Mouse (Mus musculus): ENCODE data around the gene Isg15.

Gene Isg15

DNA sequence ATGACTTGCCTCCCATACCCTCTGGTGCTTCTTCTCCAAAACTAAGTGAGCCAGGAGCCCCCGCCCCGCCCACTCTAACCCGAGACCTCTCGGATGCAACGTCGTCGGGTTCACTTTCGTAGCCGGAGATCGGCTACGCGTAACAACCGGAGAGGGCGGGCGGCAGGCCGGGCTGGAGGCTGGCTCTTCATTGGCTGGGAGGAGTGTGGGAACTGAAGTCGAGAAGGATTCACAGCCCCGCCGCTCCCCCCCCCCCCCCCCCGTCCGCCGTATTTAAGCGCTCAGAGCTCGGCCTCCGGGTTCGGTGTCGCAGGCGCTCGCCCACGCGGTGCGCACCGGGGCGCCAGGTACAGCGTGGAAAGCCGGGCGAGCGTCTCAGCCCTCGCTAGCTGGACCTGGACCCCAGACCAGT is 2.4 kb upstream of the Isg15 start, which contains the start of gene AW011738:
AW011738 (plus strand) TSS at position 304 of the 412 bp plus-strand sequence.
- peak; percentile 57 for DNase-seq (ENCODE audit: low read depth, low spot score)

- DNase-seq (ENCODE audit: low read depth, low spot score): no peak
These were observed 1.9 kb upstream of the Isg15 start for GRCm38 (mm10) chr4:156202462-156202893.

DNA sequence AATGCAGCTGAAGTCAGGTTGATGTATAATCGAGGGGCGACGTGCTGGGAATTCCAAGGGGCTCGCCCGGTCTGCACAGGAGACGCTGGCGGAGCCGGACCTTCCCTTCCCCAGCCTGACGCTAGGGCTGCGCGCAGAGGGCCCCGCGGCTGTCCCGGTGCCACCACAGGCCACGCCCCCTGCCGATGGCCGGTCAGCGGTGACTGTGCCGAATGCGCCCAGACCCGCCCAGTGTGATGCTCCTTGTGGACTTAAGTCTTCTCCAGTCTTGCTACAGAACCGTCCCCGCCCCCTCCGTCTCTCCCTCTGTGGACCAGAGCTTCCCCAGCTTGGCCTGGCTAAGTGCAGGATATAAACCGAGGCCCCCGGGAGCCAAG is 2.8 kb downstream of the Isg15 start:
- DNase-seq (ENCODE audit: low read depth, low spot score): peak; percentile 89

GRCm38 (mm10) chr4:156197131-156197828 is 3.3 kb downstream of the Isg15 start, which contains the start of gene Agrn:
Gene Agrn, minus strand, starts transcription at chr4:156197488.
- no peak for DNase-seq (ENCODE audit: low read depth, low spot score)

GRCm38 (mm10) chr4:156195927-156196870 is 4.4 kb downstream of the Isg15 start:
- peak; percentile 72 for DNase-seq (ENCODE audit: low read depth, low spot score)

DNA sequence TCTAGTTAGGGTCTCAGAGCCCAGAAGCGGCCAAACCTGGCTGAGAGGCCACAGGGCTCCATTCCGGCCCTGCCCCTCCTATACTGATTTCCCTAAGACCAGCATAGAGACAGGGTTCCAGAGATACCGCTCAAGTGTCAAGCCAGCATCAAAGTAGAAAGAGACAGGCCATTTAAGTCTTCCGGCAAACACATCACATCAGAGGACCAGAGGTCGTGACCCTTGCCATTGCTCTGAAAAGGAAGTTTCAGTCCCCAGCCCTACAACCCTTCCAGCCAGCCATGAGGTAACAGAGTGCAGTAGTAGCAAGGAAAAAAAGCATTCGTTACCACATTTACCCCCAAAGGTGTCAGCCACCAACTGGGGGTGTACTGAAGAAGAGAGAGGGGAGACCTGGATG is 6.3 kb downstream of the Isg15 start:
- peak; percentile 56 for DNase-seq (ENCODE audit: low read depth, low spot score)

DNA sequence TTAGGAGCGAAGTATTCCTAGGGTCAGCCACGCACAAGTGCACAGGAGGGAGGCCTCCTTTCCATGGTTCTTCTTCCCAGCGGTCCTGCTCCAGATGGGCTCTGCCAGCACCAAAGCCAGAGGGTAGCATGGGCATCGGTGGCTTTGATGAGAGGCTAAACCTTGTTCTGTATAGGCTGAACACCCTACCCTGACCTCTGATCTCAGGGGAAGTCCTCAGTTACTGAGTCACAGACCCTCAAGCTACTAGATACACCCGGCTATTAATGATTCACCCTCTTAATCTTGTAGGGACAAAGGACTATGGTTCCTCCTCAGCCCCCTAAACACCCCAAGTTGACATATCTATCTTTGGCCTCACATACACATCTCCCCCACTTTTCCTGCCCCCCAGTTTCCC is 6.7 kb downstream of the Isg15 start:
- no peak for DNase-seq (ENCODE audit: low read depth, low spot score)

GRCm38 (mm10) chr4:156193200-156193590 is 7.4 kb downstream of the Isg15 start:
- peak; percentile 96 for DNase-seq (ENCODE audit: low read depth, low spot score)

- peak; percentile 89 for DNase-seq (ENCODE audit: low read depth, low spot score)
These were observed 8.0 kb downstream of the Isg15 start for GRCm38 (mm10) chr4:156192421-156193199.

- peak; percentile 98 for DNase-seq (ENCODE audit: low read depth, low spot score)
These were observed 11.8 kb downstream of the Isg15 start for GRCm38 (mm10) chr4:156188811-156189323.

DNA sequence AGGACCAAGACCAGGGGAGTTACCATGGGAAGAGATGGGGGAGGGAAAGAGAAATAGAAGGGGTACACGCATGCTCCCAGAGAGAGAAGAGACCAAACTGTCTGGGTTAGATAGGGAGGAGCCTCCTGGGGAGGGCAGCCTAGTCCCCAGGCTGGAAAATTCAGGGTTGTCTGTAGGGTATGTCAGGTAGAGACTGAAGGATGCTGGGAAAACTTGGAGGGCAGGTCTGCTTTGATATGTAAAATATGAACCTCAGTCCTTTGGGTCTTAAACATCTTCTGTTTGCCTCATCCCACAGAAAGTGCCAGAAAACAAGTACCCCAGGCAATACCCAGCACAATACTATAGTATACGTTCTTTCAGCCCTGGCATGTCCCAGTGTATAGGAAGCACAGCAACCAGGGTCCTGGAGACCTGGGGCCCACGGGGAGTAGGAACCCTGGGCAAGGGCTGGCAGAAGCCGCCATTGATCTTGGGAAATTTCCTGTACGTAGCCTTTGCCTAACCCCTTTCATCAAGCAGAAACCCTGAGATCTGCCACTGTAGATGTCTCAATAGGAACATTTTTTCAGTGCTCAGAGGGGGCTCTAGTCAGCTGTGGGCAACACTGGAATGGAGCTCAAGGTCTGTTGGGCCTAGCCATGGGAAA is 12.3 kb downstream of the Isg15 start:
- peak; percentile 74 for DNase-seq (ENCODE audit: low read depth, low spot score)

DNA sequence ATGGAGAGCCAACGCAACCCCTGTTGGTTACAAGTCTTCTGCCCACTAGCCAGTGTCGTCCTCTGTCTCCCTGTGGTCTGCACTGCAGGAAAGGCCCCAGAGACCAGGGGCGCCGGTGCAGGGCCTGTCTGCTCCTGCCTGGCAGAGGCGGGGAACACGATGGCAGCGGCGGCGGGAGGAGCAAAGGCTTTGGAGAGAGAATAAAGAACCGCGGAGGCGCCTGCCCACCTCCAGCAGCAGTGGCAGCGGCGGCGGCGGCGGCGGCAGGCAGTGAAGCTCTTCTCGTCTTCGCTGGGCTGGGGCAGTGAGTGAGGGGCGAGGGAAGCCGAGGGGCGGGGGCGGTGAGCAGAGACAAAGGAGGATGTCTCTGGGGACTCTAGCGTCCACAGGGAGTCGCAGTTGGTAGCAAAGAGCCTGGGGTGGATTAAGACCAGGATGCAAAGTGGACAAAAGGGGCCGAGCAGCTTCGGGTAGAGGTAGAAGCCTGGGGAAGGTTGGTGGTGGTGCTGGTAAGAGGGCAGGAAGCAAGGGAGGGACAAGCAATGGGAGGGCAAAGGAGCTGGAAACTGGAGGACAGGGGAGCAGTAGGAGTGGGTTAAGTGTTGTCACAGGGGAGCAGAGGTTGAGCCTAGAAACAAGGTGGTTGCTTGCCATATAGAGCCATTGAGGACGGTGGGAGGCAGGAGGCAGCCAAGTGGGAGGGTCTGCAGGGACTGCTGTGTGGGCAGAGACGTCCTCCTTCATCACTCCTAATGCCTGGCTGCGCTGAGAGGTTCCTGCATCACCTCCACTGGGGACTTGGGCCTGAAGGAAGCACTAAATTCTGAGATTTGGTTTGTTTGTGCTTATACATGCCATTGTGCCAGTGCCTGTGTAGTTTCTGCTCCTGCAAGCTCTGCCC is 14.4 kb downstream of the Isg15 start:
- no peak for DNase-seq (ENCODE audit: low read depth, low spot score)

GRCm38 (mm10) chr4:156185456-156185949 is 15.1 kb downstream of the Isg15 start:
- no peak for DNase-seq (ENCODE audit: low read depth, low spot score)

GRCm38 (mm10) chr4:156184291-156184954 is 16.2 kb downstream of the Isg15 start:
- peak; percentile 76 for DNase-seq (ENCODE audit: low read depth, low spot score)

- no peak for DNase-seq (ENCODE audit: low read depth, low spot score)
These were observed 16.9 kb downstream of the Isg15 start for GRCm38 (mm10) chr4:156183747-156184146.

- DNase-seq (ENCODE audit: low read depth, low spot score): peak; percentile 37
These were observed 23.0 kb downstream of the Isg15 start for GRCm38 (mm10) chr4:156177630-156178029.

DNA sequence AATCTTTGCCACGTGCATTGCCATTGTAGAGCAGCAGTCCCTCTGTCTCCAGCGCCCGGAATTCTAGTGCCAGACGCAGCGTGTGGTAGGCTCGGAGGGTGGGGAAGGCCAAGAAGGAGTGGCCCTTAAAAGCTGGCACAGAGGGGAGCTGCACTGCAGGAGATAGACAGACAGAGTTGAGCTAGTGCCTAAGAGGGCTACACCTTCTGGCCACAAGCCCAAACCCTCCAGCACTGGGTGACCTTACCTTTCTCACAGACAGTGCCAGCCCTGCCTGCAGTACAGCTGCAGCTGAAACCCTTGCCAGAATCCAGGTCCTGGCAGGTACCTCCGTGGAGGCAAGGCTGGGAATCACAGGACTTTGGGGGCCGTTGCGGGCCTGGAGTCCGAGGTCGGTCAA is 28.8 kb downstream of the Isg15 start:
- no peak for DNase-seq (ENCODE audit: low read depth, low spot score)

DNA sequence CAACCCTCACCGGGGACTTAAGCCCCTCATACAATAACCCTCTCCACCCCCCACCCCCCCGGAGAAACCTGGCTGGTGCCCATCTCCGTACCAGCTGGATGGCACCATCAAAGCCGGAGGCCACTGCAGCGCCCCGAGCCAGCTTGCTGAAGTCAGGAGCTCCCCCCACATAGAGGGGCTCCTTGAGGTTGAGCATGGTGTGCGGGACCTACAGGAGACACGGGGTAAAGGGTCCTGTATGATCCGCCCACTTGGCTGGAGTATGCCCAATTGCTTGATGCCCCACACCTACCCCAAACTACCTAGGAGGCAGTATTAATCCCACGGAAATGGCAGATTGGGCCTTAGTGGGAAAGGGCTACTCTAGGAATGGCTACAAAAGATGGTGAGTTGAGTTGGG is 31.5 kb downstream of the Isg15 start:
- no peak for DNase-seq (ENCODE audit: low read depth, low spot score)

DNA sequence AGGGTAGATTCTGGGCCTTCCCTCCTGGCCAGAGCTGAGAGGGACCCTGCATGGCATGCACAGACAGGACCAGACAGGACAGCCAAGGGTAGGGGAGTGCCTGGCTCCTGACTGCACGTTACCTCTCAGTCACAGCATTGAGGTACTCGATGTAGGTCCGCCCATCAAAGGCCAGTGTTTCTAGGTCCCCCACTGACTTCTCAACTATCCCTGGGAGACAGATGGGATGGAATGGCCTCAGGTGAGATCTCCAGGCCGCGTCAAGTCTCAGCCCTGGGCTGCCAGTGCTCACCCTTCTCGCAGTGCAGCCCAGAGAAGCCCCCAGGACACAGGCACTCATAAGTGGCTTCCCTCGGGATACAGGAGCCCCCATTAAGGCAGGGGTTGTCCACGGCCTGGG is 32.0 kb downstream of the Isg15 start:
- no peak for DNase-seq (ENCODE audit: low read depth, low spot score)

Measured in ES-CJ7 (cell line).